Mouse (Mus musculus): ENCODE measurements around the gene Rpl3.
A peak's percentile ranks its signal among the peaks of the same experiment; 100 is the strongest.

Rpl3 gene

DNA sequence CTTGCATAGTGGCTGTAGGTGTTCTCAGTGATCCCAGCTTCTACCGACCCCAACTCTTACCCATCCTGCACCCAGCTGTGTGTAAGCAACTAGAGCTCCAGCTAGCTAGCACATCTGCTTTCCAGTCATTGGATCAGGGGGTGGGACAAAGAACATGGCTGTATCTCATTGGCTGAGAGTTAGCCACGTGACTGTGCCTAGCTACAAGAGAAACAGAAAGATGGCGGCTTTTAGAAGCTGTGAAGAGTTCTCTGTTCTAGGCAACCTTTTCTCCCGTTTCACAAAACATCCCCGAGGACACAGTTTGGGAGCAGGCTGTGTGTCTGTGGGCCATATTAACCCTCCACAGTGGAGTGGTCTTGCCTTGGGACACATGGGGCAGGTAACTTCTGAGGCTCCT is 23.6 kb upstream of the Rpl3 start:
- no peak for DNase-seq (ENCODE audit: low spot score)

DNA sequence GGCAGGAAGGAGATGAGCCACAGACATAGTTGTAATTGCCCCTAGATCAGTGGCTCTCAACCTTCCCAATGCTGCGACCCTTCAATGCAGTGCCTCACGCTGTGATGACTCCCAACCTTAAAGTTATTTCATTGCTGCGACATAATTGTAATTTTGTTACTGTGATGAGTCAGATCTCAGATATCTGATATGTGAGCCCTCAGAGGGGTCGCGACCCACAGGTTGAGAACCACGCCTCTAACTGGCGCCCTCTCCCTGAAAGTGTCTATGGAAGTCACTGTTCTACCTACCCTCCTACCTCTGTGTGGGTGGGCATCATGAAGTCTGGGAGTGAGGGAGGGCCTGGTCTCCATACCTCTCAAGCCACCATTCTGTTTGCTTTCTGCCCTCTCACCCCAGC is 22.7 kb upstream of the Rpl3 start:
- no peak for DNase-seq (ENCODE audit: low spot score)

DNA sequence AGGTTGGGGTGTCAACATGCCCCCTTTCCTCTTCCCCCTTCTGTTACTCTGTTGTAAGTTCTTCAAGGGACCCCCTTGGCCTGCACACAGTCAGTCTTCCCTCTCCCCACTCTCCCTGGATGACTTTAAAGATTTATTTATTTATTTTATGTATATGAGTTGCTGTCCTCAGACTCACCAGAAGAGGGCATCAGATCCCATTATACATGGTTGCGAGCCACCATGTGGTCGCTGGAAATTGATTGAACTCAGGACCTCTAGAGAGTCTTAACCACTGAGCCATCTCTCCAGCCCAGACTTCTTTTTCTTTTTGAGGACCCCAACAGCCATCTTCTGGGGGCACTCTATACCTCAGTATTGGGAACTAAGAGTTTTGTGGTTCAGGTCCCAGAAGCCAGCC is 20.8 kb upstream of the Rpl3 start:
- DNase-seq (ENCODE audit: low spot score), result no peak

DNA sequence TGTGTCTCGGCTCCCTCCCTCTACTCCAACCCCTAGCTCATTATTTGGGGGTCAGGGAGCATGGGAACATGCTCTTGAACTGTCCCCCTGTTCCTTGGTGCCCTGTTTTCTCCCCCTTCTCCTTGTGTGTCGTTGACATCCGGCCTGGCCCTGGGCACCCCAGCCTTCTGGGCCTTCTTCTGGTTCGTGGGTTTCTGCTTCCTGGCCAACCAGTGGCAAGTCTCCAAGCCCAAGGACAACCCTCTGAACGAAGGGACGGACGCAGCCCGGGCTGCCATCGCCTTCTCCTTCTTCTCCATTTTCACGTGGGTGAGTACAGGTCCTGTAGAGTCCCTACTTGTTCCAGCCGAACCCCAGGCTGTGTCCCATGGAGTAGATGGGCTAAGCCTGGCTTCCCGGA is 19.8 kb upstream of the Rpl3 start:
- DNase-seq (ENCODE audit: low spot score), result no peak

DNA sequence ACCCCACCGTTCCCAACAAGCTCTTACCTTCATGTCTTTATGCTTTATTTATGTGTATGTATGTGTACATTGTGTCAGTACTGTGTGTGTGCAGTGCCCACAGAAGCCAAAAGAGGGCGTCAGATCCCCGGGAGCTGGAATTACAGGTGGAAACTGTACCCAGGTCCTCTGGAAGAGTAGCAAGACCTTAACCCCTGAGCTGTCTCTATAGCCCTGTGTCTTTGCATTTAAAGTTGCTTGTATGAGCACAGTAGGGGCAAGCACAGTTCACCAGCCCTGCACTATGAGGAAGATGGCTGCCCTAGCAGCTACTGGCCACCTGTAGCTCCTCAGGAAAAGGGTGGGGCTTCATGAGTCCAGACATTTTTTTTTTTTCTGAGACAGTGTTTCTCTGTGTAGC is 15.9 kb upstream of the Rpl3 start:
- no peak for DNase-seq (ENCODE audit: low spot score)

DNA sequence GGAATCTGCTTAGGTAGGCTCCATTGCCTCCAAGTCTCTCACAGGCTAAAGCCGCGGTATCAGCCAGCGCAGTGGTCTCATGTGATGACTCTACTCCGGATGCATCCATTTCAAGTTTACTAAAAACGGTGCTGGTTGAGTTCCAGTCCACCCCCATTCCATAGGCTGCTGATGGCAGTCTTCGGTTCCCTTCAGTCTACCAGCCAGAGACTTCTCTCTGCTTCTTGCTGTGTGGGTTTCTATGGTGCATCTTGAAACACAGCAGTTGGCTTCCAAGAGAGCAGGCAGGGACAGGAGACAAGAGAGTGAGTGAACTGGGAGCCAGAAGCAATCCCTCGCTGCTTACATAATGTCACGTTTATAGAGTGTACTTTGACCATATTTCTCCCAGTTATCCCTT is 15.5 kb upstream of the Rpl3 start:
- no peak for DNase-seq (ENCODE audit: low spot score)

DNA sequence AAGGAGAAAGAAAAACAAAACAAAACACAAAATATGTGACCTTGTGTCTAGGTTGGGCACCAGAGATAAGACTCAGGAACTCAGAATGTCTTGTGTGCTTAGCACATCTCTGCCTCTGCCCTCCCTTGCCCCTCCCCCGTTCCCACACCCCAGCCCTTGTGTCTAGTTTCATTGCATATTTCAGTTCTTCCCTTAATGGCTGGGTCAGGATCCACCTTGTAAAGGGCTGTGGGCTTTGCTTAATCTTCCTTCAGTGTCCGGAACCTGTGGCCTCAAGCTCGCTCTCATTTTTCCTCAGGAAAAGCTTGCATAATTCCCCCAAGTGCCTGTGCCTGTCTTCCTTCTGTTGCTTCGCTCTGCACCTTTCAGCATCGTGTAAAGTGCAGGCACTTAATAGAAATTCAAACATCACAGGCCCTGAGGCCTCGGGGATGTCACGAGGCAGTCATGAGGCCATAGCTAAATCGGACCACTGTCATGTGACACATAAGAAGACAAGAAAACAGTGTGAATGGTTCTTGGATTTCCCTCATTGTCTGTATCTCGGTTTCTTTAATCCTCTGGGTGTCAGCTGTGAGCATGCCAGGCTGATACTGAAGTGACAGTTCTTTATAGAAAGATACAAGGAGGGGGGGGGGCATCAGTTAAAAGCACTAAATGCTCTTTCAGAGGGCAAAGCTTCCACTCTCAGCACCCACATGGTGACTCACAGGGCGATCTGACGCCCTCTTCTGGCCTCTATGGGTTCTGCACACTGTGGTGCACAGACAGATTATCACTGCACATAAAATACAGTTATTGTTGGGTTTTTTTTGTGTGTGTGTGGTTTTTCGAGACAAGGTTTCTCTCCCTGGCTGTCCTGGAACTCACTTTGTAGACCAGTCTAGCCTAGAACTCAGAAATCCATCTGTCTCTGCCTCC is 14.1 kb upstream of the Rpl3 start:
- no peak for DNase-seq (ENCODE audit: low spot score)

DNA sequence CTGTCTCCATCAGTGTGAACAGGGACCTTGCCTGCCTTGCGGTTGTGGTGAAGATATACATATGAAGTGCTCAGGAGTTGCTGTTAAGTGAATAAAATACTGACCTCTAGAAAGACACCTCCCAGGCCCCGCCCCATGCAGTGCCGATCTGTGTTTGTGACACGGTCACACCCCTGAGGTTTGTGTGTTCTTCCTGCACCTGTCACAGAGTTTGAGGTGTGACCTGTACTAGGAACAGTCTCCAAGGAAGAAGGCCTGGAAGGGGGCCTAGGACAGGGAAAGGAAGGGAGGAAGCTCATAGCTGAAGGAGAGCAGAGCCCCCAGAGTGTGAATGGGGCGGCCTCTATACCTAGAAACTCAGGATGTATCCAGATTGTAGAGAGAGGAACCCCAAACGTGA is 10.8 kb upstream of the Rpl3 start:
- DNase-seq (ENCODE audit: low spot score), result no peak

DNA sequence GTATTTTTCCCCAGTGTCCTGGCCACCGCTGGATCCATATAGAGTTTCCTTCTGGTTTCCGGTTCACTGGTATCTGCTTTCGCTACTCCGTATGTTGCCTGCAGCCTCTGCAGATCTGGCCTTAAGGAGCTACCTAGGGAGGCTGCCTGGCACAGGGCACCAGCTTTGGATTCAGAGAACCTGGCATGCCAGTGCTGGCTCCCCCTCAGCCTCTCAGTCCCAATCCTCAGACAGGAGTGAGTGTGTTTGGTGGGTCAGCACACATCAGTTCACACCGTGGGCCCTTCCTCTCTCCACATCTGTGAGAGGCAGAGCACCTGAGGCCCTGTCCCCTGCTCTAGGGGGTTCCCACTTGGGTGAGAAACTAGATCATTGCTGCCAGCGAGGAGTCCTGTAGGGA is 9.8 kb upstream of the Rpl3 start:
- DNase-seq (ENCODE audit: low spot score), result no peak

DNA sequence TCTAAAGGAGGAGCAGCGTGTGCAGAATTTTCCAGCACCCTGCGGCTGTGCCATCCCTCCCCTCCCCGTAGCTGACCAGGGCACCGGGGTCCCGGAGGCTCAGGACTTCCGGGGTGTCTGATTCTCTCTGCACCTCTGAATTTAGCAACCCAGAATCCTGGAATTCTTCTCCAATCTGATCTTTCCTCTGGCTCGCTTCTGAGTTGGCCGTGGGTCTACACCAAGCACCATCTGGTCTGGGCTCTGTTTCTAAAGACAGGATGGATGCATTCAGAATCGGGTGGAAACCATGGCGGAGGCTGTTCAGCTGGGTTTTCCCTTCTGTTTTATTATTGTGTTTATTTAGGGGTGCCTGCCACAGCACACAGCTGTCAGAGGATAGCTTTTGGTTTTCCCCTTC is 9.2 kb upstream of the Rpl3 start:
- DNase-seq (ENCODE audit: low spot score), result no peak

DNA sequence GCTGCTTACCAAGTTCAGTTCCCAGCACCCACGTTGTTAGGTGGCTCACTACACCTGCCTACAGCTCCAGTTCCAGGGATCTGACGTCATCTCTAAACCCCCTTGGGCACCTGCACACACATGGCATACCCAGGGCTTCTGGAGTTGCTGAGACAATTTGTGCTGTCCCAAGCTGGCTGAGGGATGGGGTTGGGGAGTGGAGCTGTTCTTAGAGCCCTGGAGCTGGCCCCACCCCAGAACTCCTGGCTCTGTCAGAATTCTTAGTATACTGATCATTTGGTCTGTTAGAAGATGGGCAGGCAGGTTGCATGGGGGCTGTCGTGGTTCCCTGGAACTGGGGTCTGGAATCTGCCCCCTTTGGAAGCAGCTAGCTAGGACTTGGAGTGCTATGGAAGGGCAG is 8.5 kb upstream of the Rpl3 start:
- DNase-seq (ENCODE audit: low spot score), result no peak

DNA sequence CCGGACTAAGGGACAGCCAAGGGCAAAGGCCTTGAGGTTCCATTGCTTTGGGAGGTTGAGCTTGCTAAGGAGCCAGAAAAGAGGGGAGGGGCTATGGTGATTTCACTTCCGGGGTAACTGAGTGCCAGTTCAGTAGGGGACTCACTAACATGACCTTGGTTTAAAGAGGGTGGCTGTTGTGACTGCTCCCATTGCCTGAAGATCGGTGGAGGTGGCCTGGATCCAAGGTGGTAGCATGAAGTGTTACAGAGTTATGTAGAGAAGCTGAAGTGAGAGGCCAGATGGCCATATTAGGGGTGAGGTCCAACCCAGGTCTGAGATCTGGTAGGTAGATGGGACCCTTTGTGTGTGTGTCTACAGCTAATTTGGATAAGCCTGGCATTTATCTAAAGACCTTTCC is 7.8 kb upstream of the Rpl3 start:
- DNase-seq (ENCODE audit: low spot score), result no peak

DNA sequence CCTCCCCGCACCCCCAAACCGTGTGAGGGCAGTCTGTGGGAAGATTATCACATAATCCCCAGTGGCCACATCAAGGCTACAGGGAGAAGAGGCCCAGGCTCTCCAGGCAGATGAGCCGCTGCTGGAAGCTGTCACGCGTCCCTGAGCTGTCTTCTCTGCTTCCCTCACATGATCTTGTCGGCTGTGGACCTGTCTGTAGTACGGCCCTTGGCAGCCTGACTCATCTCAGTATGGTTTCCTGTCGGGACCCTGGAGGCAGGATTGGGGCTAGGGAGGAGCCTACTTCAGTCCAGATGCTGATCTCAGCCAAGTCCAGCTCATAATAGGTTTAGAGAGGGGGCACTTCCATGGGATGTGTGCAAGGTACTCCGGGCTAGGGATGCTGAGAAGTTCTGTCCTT is 7.1 kb upstream of the Rpl3 start:
- DNase-seq (ENCODE audit: low spot score), result no peak

DNA sequence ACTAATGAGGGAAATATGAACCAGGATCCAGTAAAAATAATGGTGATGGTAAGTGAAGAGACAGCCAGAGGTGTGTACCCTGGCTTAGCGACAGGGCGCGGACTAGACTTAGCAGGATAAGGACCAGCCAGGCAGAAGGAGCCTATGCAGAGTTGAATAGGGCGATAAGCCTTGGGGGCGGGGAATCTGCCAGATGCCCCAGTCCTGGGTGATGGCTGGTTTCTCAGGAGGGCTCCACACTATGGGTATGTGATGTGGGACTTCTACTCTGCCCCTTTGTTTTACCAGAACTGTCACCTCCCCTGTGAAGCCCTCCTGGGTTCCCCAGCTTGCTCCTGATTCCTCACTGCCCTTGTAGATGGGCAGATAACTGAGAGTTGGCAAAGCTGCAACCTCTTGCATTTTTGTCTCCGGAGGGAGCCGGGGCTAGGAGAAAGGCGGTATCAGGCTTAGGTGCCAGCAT is 6.4 kb upstream of the Rpl3 start:
- DNase-seq (ENCODE audit: low spot score), result no peak

DNA sequence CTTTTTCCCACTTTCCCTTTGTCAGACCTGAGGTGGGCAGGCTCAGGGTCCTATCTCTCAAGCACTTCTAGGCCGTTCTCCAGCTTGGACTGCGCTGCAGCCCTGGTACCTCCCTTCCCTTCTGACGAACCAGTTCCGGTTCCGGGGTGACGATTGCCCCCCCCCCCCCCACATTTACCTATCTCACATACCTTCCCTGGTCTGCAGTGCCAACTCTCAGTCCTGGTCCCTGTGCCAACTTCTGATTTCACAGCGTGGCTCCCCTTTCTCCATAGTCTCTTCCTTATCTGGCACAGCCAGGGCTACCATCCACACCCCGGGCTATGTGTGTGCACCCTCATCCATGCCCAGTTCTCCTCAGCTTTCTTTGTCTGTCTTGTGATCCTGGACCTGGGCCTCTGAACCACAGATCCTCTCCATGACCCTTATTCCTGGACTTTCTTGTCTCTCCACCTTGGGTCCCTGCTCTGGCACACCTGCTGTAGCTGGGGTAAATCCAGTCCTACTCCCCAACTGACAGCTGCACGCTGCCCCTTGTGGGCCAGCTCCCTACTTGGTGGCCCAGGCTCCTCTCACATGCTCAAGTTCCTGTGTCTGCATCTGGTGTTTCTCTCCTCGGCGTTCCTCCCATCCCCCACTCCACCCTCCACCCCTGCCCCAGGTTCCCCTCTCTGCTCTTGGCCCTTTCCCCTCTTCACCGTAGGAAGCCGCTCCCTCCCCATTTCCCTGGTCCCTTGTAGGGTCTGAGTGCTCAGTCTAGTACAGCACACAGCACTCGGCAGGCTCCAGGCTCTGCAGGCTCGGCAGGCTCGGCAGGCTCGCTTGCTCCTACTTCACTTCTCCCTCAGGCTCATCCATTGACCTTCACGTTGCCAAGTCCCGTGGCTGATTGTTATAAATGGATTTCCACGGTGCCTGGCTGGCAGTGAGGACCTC is 5.5 kb upstream of the Rpl3 start:
- no peak for DNase-seq (ENCODE audit: low spot score)

DNA sequence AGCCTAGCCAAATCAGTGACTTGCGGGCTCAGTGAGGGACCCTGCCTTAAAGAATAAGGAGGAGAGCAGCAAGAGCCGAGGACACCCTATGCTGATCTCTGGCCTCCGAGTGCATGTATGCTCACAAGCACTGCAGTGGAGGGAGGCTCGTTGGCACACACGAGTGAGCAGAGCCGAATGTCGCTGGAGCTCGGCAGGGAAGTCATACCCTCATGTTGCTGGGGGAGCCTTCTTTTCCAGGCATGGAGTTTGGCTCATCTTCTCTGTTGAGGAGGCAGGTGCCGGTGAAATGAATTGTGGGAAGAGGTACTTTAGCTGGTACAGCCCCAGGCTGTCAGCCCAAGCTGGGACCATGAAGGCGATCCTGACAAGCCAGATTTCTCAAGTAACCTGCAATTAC is 4.7 kb upstream of the Rpl3 start:
- no peak for DNase-seq (ENCODE audit: low spot score)

DNA sequence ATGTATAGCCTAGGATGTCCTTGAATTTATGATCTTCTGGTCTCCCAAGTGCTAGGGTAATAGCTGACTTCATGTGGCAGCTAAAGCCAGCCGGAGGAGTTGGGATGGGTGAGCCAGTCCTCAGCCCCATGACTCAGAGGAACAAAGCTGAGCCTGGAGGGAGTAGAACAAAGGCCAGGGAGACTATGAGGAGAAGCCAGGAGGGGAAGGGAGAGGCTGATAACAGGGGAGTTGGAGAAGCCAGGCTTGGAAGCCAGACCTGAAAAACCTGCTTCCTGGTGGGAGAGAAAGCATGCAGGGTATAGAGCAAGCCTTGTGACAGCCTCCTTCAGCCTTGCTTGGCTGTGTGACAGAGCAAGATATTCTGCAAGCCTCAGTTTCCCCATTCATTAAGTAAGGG is 3.9 kb upstream of the Rpl3 start:
- DNase-seq (ENCODE audit: low spot score), result no peak

DNA sequence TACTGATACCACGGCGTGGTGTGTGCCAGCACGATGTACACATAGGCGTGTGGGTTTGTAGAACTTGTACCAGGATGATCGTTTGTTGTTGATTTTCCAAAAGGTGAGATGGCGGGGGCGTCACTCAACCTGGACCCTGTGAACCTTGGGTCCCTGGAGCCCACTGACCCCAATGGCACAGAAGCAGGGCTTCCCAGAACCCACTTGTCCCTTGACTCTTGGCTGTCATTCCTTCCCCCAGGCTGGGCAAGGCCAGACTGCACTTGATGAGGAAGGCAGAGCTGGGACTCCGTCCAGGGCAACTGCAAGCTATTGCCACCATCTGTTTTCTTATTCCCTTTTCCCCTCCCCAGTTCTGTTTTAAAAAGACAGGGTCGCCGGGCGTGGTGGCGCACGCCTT is 2.5 kb upstream of the Rpl3 start:
- DNase-seq (ENCODE audit: low spot score), result no peak

DNA sequence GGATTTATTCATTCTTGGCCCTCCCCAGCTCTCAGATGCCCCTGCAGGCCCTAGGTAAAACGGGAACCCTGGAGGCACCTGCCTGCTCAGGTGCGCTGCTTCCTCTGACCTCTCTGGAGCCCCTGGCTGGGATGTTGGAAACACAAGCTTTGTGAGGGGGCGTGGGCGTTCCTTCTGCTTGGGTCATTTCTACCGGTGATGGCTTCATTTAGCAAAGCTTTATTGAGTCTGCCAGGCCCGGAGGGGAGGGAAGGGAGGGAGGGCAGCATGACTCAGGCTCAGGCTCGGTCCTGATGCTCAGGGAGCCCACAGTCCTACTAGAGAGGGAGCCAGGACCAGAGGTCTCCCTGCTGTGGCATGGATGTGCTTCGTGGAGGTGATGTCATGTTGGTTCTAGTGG is 931 bp upstream of the Rpl3 start:
- DNase-seq (ENCODE audit: low spot score), result no peak

DNA sequence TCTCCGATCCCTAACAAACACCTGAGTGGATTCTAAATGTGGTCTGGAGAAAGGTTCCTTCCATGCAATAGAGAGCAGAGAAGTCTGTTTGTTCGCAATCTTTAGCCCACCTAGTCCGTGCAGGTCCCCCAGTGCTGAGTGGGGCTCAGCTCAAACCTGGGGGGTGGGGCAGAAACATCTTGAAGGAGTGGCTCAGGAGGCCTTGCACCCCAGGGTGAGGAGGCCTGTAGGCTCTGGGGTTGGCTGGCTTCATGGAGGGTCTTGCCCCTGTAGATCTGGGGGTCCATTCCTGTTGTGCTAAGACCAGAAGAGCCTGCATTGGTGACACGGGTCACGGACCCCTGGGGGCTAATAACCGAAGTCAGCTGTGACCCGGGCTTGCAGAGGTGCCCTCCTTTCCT is 373 bp upstream of the Rpl3 start:
- no peak for DNase-seq (ENCODE audit: low spot score)

DNA sequence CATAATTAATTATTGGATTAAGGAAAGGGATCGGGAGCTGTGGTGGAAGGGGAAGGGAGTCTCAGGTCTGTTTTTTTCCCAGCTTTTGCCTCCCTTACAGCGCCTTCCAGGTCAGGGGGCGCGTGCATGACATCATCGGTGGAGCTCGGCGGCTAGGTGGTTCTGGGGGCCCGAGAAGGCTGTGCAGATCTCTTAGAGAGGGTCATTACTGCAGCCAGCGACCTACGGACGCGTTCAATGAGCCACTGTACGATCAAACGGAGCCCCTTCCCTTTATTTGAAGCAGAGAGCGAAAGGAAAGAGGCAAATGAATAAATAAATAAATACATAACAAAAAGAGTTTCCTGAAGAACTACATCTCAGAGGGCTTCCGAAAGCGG is 937 bp downstream of the Rpl3 start:
- no peak for DNase-seq (ENCODE audit: low spot score)

DNA sequence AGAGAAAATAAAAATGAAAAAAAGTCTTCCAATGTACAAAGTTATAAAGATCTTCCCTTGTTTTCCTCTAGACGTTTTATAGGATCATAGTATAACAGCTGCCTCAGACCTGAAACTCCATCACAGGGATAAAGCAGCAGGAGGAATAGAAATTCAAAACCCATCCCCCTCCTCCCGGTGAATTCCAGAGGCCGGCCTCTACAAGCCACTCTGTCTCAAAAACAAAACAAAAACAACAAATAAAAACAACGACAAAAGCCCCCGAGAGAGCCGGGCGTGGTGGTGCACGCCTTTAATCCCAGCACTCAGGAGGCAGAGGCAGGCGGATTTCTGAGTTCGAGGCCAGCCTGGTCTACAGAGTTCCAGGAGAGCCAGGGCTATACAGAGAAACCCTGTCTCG is 1.5 kb downstream of the Rpl3 start:
- no peak for DNase-seq (ENCODE audit: low spot score)

DNA sequence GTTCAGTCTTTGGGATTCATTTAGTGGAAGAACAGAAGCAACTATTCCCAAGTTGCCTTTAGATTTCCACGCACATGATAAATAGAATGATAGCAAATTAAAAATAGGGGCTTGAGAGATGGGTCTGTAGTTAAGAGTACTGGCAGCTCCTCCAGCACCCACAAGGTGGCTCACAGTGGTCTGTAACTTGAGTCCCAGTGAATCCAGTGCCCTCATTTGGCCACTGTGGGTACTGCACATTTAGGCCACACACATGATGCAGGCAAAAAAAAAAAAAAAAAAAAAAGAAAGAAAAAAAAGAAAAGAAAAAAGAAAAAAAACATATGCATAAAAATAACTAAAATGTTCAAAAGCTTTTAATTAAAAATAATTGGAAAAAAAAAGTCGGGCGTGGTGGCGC is 3.0 kb downstream of the Rpl3 start:
- peak; percentile 85 for DNase-seq (ENCODE audit: low spot score)
